Mouse (Mus musculus) CH12.LX (cell line): ENCODE measurements at regions not wholly inside any gene's neighbourhood (a gene's known extent, or its start where the extent isn't known, plus 50 kb on each side); places are given as distances from the start of the nearest gene placed in this dataset.

ENCODE experiments used
- DNase-seq: peaks from one replicate; pipeline ENCODE4 v3.0.0-alpha.2; 2013; ENCODE audit errors: extremely low read depth
- H3K27ac ChIP-seq: 2 replicates; pipeline ENCODE4 v1.5.1; 2012; ENCODE audit warnings: low read depth, mild to moderate bottlenecking, control low read depth, moderate library complexity; ENCODE audit not compliant: insufficient read depth
- H3K27me3 ChIP-seq: replicated peaks from 2 replicates; pipeline ENCODE3; 2012; ENCODE audit warnings: inconsistent platforms
- H3K36me3 ChIP-seq, 2 experiments: replicated peaks in 1 of 2; 2 replicates each; pipeline versions ENCODE3 to v1.6.1; 2012; ENCODE audit warnings: inconsistent platforms in 1 of 2, low read length in 1 of 2, mild to moderate bottlenecking in 1 of 2, mixed read lengths in 1 of 2, moderate library complexity in 1 of 2; ENCODE audit not compliant: control insufficient read depth in 1 of 2, insufficient read depth in 1 of 2
- H3K4me1 ChIP-seq, 2 experiments: 2 replicates each; pipeline ENCODE4 v1.6.1; 2012; ENCODE audit warnings: inconsistent platforms in 1 of 2, moderate library complexity in 1 of 2; ENCODE audit not compliant: insufficient read depth in 2 of 2, control insufficient read depth in 1 of 2
- H3K4me2 ChIP-seq: 2 replicates; pipeline ENCODE4 v1.6.1; 2012; ENCODE audit warnings: low read depth, mild to moderate bottlenecking, control low read depth; ENCODE audit not compliant: poor library complexity, insufficient read depth, severe bottlenecking
- H3K4me3 ChIP-seq, 3 experiments: fragments of 150-350 bp in 1 of 3; sonication (generic) in 1 of 3; replicated peaks in 1 of 3; 2 replicates each; pipeline versions ENCODE3 to v1.5.1; 2011 to 2012; ENCODE audit warnings: low read depth in 2 of 3, low read length in 2 of 3, mild to moderate bottlenecking in 2 of 3, moderate library complexity in 2 of 3, control low read depth in 1 of 3, improper control_type of control experiment in 1 of 3, inconsistent platforms in 1 of 3, mixed read lengths in 1 of 3; ENCODE audit not compliant: poor library complexity in 1 of 3
- H3K79me2 ChIP-seq: replicated peaks from 2 replicates; pipeline ENCODE4 v1.6.1; 2012; ENCODE audit warnings: mild to moderate bottlenecking, moderate library complexity; ENCODE audit not compliant: control insufficient read depth, poor library complexity, insufficient read depth, severe bottlenecking; ENCODE audit errors: extremely low read depth
- H3K9ac ChIP-seq: 2 replicates; pipeline ENCODE4 v1.6.1; 2012; ENCODE audit warnings: low read depth, mild to moderate bottlenecking, control low read depth, moderate library complexity; ENCODE audit not compliant: insufficient read depth
- H3K9me3 ChIP-seq: replicated peaks from 2 replicates; pipeline ENCODE3; 2012; ENCODE audit warnings: low read length, inconsistent platforms, mixed read lengths
- BHLHE40 ChIP-seq: IDR thresholded peaks from 2 replicates; pipeline ENCODE4 v1.6.1; 2011; ENCODE audit warnings: mild to moderate bottlenecking, low read depth, low read length, improper control_type of control experiment
- CTCF ChIP-seq, 2 experiments: IDR thresholded peaks in 1 of 2; conservative IDR thresholded peaks in 1 of 2; 2 replicates each; pipeline ENCODE4 v1.5.1; 2011 to 2012; ENCODE audit warnings: low read depth in 2 of 2, low read length in 2 of 2, improper control_type of control experiment in 1 of 2, inconsistent platforms in 1 of 2, mild to moderate bottlenecking in 1 of 2, moderate library complexity in 1 of 2
- GABPA ChIP-seq: IDR thresholded peaks from 2 replicates; pipeline ENCODE4 v1.6.1; 2012; ENCODE audit warnings: low read depth, low read length, improper control_type of control experiment, inconsistent platforms; ENCODE audit not compliant: insufficient replicate concordance
- MAZ ChIP-seq: IDR thresholded peaks from 2 replicates; pipeline ENCODE4 v1.6.1; 2012; ENCODE audit warnings: low read depth, mild to moderate bottlenecking, inconsistent platforms, low read length, improper control_type of control experiment, moderate library complexity
- NELFE ChIP-seq: IDR thresholded peaks from 2 replicates; pipeline ENCODE4 v1.6.1; 2011; ENCODE audit warnings: low read depth, low read length, improper control_type of control experiment
- SIN3A ChIP-seq: IDR thresholded peaks from 2 replicates; pipeline ENCODE4 v1.6.1; 2012; ENCODE audit warnings: low read length, improper control_type of control experiment, inconsistent platforms
- TBP ChIP-seq: conservative IDR thresholded peaks from 2 replicates; pipeline ENCODE4 v1.6.1; 2011; ENCODE audit warnings: low read depth, low read length, improper control_type of control experiment
- USF2 ChIP-seq: conservative IDR thresholded peaks from 2 replicates; pipeline ENCODE4 v1.6.1; 2011; ENCODE audit warnings: low read depth, low read length, improper control_type of control experiment
- ZNF384 ChIP-seq: IDR thresholded peaks from 2 replicates; pipeline ENCODE4 v1.6.1; 2012; ENCODE audit warnings: low read depth, low read length, improper control_type of control experiment, inconsistent platforms
- dilution Hi-C: fragments of 300-500 bp; cut with MboI; formaldehyde crosslinking; loops from 2 replicates; pipeline ENCODE4 v1.14.3; 2020; ENCODE audit warnings: low sequenced_read_pairs; ENCODE audit not compliant: extremely low pct_unique_long_range_greater_than_20kb, extremely low pct_ligation_motif_present
- in situ Hi-C: fragments of 300-500 bp; cut with MboI; formaldehyde crosslinking; loops from 3 replicates; pipeline ENCODE4 v1.14.3; 2019; ENCODE audit warnings: low sequenced_read_pairs, low pct_ligation_motif_present, low pct_unique_long_range_greater_than_20kb, mixed read lengths

DNA sequence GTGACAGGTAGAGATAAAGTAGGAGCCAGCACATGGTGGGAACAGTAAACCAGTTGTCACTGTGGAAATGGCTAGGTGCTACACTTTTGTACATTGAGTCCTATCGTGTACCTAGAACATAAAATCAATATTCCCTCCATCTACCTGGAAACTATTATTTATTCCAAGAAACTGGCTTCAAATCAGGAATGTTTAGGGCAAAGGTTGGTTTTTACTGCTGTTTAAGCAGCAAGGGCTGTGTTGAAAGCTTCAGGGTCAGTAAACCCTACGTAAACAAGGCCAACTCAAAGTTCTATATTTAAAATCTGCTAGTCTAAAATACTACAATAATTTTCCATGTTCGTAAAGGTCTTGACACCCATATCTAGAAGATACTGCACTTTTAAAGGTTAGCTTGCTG lies 309.1 kb upstream of the Pcsk5 start:
- in situ Hi-C loops (no loop called here), dilution Hi-C loops (no loop called here)
- H3K79me2 ChIP-seq = no peaks in the 10 kb centered on the region
- no peaks in the 10 kb centered on the region for H3K27me3 ChIP-seq
- H3K36me3 ChIP-seq = no peaks in the 10 kb centered on the region
- H3K27ac ChIP-seq = no peak overlapping the region
- H3K9ac ChIP-seq = no peak overlapping the region
- DNase-seq = no peak
- no peak overlapping the region for H3K4me2 ChIP-seq
- H3K9me3 ChIP-seq = no peaks in the 10 kb centered on the region
- no peaks in the 10 kb centered on the region for H3K4me1 ChIP-seq
- no peak overlapping the region for H3K4me3 ChIP-seq
- TF ChIP-seq MAZ (no peak), NELFE (no peak)

DNA sequence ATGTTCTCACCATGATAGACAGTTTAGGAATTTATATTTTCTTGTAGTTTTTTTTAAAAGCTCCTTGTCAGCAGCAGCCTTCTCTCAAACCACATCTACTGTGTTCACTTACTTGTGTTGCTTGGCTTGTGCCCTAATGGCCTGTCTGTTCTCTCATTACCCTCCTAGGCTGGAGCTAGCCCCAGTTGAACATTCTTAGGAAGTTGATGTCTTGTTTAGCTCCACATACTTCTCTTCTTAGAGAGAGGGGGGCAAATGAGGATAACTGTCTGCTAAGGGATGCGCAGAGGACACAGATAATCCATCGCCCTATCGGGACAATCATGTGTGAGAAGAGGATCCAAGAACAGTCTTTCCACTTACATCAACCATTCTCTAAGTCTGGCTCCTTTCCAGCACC lies 293.5 kb upstream of the Pcsk5 start:
- dilution Hi-C loops = no loop called here

DNA sequence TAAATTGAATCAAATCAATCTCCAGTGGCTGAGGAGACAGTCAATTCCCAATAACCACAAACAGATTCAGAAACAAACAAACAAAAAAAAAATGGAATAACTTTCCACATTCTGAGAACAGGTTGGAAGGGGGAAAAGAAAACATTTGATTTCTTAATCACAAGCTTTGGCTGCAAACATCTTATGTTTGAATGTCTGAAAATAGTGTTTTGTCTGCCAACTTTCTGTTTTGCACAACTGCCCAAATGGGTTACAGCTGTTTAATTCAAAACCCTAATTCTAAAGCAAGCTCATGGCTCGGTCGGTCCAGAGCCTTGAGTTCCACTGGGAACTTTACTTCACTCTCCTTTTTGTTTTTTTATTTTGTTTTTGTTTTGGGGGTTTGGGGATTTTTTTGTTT lies 291.4 kb upstream of the Pcsk5 start:
- Histone ChIP-seq H3K27ac (no peak overlapping the region), H3K79me2 (no peaks in the 10 kb centered on the region), H3K9ac (no peak overlapping the region), H3K36me3 (no peaks in the 10 kb centered on the region), H3K4me1 (peaks cover 2 to 3% of the 10 kb centered on the region in 2 experiments; a peak in 2 of 4 replicates), H3K4me2 (no peak overlapping the region), H3K27me3 (no peaks in the 10 kb centered on the region), H3K4me3 (no peak overlapping the region), H3K9me3 (no peaks in the 10 kb centered on the region)
- DNase-seq = no peak
- in situ Hi-C loops = no loop called here
- no peak for TF ChIP-seq CTCF (conservative IDR thresholded peaks at IDR 0.05 in 1 of 2, IDR thresholded peaks at IDR 0.05 in 1 of 2; ENCODE audit: low read depth in 2 of 2, low read length in 2 of 2)
- dilution Hi-C loops = no loop called here

More for the DNA sequence above, 293.5 kb upstream of the Pcsk5 start:
- no peak overlapping the region for H3K27ac ChIP-seq
- no peak for DNase-seq
- no peaks in the 10 kb centered on the region for H3K79me2 ChIP-seq
- no peak overlapping the region for H3K4me3 ChIP-seq
- TF ChIP-seq TBP (no peak), ZNF384 (no peak), SIN3A (no peak), GABPA (no peak), NELFE (no peak), MAZ (no peak), USF2 (no peak), BHLHE40 (no peak)
- no peaks in the 10 kb centered on the region for H3K36me3 ChIP-seq
- no peak overlapping the region for H3K9ac ChIP-seq
- H3K4me2 ChIP-seq = no peak overlapping the region
- H3K27me3 ChIP-seq = no peaks in the 10 kb centered on the region
- H3K9me3 ChIP-seq = no peaks in the 10 kb centered on the region
- in situ Hi-C loops = no loop called here
- H3K4me1 ChIP-seq = peaks cover 2 to 3% of the 10 kb centered on the region in 2 experiments; a peak in 2 of 4 replicates
